Mouse (Mus musculus) lung, embryonic 15.5 days (tissue): Measurements from ENCODE around the gene Zfp949. TPM values are rescaled to one million over a fixed set of nuclear protein-coding genes. Genes with fewer than 3 reads are reported as not detected.

Source experiments
- polyA plus RNA-seq: library from polyadenylated mRNA; unstranded; fragments of >200 nt; fragmentation: Nextera tagmentation; extraction: Ambion mirVana; gene quantifications from 2 replicates; pipeline ENCODE4 v1.2.1, GENCODE M21; 2015

The Zfp949 gene
- polyA plus RNA-seq, 1 experiment from 2014 or later = 11.1 TPM

Other genes starting within 250 kb of the Zfp949 start
- gene Nt5e, start 220.8 kb upstream of the Zfp949 start, polyA plus RNA-seq = 3.4 and 3.6 TPM in 2 replicates
- gene Snx14, start 109.1 kb upstream of the Zfp949 start, polyA plus RNA-seq = 26.3 and 27.5 TPM in 2 replicates
- 0.62 TPM in 1 of 2 replicates, not detected in the other for gene Gm20537, start 91.4 kb upstream of the Zfp949 start, polyA plus RNA-seq
- 96.0 and 108 TPM in 2 replicates for gene Syncrip, start 65.4 kb upstream of the Zfp949 start, polyA plus RNA-seq
- 0.12 and 0.35 TPM in 2 replicates for gene Trim43a, start 32.9 kb downstream of the Zfp949 start, polyA plus RNA-seq
- gene Mthfsl, start 172.3 kb downstream of the Zfp949 start, polyA plus RNA-seq = 40.1 and 42.8 TPM in 2 replicates
- gene Bcl2a1d, start 183.9 kb downstream of the Zfp949 start, polyA plus RNA-seq = 1.9 and 2.6 TPM in 2 replicates